Mouse (Mus musculus) left cerebral cortex, postnatal 36 days (tissue): ENCODE measurements around the gene Tshz2. TPM values are rescaled to one million over a fixed set of nuclear protein-coding genes. Genes with fewer than 3 reads are reported as not detected.
A peak's percentile ranks its signal among the peaks of the same experiment; 100 is the strongest.
"Not testable (repeated sequence)": the region's sequence is repeated elsewhere in the genome, so short reads cannot be mapped to it uniquely, and the experiment has no call there.

ENCODE experiments used
- DNase-seq, 2 experiments: peaks; one replicate each; pipeline ENCODE4 v3.0.0; 2021 to 2022; ENCODE audit warnings: low spot score in 2 of 2, mixed read lengths in 1 of 2
- intact Hi-C: fragments of 180-260 bp; cut with DNase I; formaldehyde crosslinking; loops from one replicate; pipeline ENCODE4 v1.15.1; 2025
- total RNA-seq, 2 experiments: library from RNA; stranded (reverse); gene quantifications; 2 replicates each; pipeline ENCODE4 v1.2.3; 2021

Tshz2 gene
- total RNA-seq, 2 experiments from 2014 or later = 28.2 to 54.5 TPM

GRCm38 (mm10) chr2:169841442-169841841 is 208.6 kb downstream of the Tshz2 start:
- intact Hi-C loops = loop anchor here (10.0 kb wide), 1 partner anchor 847 kb away; no protein-coding TSS in a partner anchor
- no peak for DNase-seq

- DNase-seq = no peak
- intact Hi-C loops = loop anchor here (10.0 kb wide), 1 partner anchor 848 kb away; no protein-coding TSS in a partner anchor
Measured at GRCm38 (mm10) chr2:169842494-169842893, 209.7 kb downstream of the Tshz2 start.

GRCm38 (mm10) chr2:169843553-169843952 is 210.7 kb downstream of the Tshz2 start:
- DNase-seq = no peak
- intact Hi-C loops = loop anchor here (10.0 kb wide), 1 partner anchor 849 kb away; no protein-coding TSS in a partner anchor

GRCm38 (mm10) chr2:169849077-169849476 is 216.3 kb downstream of the Tshz2 start:
- intact Hi-C loops = loop anchor here (5.0 to 10.0 kb wide), 2 partner anchors 787 to 854 kb away; no protein-coding TSS in a partner anchor
- DNase-seq = peak; percentile 20 to 25

GRCm38 (mm10) chr2:169849541-169849940 is 216.7 kb downstream of the Tshz2 start:
- intact Hi-C loops = loop anchor here (5.0 to 10.0 kb wide), 2 partner anchors 787 to 855 kb away; no protein-coding TSS in a partner anchor
- no peak for DNase-seq

- intact Hi-C loops = no loop called here
- no peak for DNase-seq
Measured at GRCm38 (mm10) chr2:169851606-169852005, 218.8 kb downstream of the Tshz2 start.

GRCm38 (mm10) chr2:169854491-169854890 is 221.7 kb downstream of the Tshz2 start:
- intact Hi-C loops = no loop called here
- DNase-seq = no peak

GRCm38 (mm10) chr2:169857041-169857440 is 224.2 kb downstream of the Tshz2 start:
- DNase-seq, intact Hi-C loops: not testable (repeated sequence)

GRCm38 (mm10) chr2:169859078-169859855 is 226.5 kb downstream of the Tshz2 start:
- intact Hi-C loops = no loop called here
- no peak for DNase-seq

- no peak for DNase-seq
- intact Hi-C loops = no loop called here
Measured at GRCm38 (mm10) chr2:169860895-169861294, 228.1 kb downstream of the Tshz2 start.

GRCm38 (mm10) chr2:169862701-169863100 is 229.9 kb downstream of the Tshz2 start:
- DNase-seq = no peak
- intact Hi-C loops = no loop called here

GRCm38 (mm10) chr2:169869468-169869867 is 236.7 kb downstream of the Tshz2 start:
- DNase-seq = no peak
- intact Hi-C loops = no loop called here

- intact Hi-C loops = no loop called here
- no peak for DNase-seq
Measured at GRCm38 (mm10) chr2:169870503-169870902, 237.7 kb downstream of the Tshz2 start.

GRCm38 (mm10) chr2:169871436-169872060 is 238.7 kb downstream of the Tshz2 start:
- intact Hi-C loops = no loop called here
- no peak for DNase-seq

- no peak for DNase-seq
Measured at GRCm38 (mm10) chr2:169873442-169873841, 240.6 kb downstream of the Tshz2 start.

GRCm38 (mm10) chr2:169887921-169888320 is 255.1 kb downstream of the Tshz2 start:
- no peak for DNase-seq
- intact Hi-C loops = no loop called here

More at GRCm38 (mm10) chr2:169873442-169873841, 240.6 kb downstream of the Tshz2 start:
- intact Hi-C loops = no loop called here

GRCm38 (mm10) chr2:169892441-169893038 is 259.7 kb downstream of the Tshz2 start:
- DNase-seq = no peak
- intact Hi-C loops = no loop called here

- no peak for DNase-seq
- intact Hi-C loops = no loop called here
Measured at GRCm38 (mm10) chr2:169902896-169903295, 270.1 kb downstream of the Tshz2 start.

GRCm38 (mm10) chr2:169906396-169906795 is 273.6 kb downstream of the Tshz2 start:
- DNase-seq = no peak
- intact Hi-C loops = no loop called here

GRCm38 (mm10) chr2:169907979-169908378 is 275.2 kb downstream of the Tshz2 start:
- intact Hi-C loops = no loop called here
- DNase-seq = no peak
